Mouse (Mus musculus) MEL (cell line): ENCODE data around the gene Ssxb8.

Experiments
- CHD1 ChIP-seq: IDR thresholded peaks from 2 replicates; pipeline ENCODE4 v1.6.1; 2012; ENCODE audit warnings: low read depth, mild to moderate bottlenecking, inconsistent platforms, low read length, improper control_type of control experiment
- CTCF ChIP-seq, 3 experiments: IDR thresholded peaks in 2 of 3; conservative IDR thresholded peaks in 1 of 3; 2 replicates each; pipeline ENCODE4 v1.5.1; 2011 to 2012; ENCODE audit warnings: low read length in 3 of 3, low read depth in 2 of 3, mild to moderate bottlenecking in 2 of 3, improper control_type of control experiment in 1 of 3, inconsistent platforms in 1 of 3, mixed read lengths in 1 of 3, moderate library complexity in 1 of 3; ENCODE audit not compliant: control insufficient read depth in 1 of 3, insufficient read depth in 1 of 3, poor library complexity in 1 of 3, severe bottlenecking in 1 of 3
- ETS1 ChIP-seq: IDR thresholded peaks from 2 replicates; pipeline ENCODE4 v1.6.1; 2012; ENCODE audit warnings: low read depth, mild to moderate bottlenecking, inconsistent platforms, low read length, improper control_type of control experiment, moderate library complexity
- POLR2A ChIP-seq, 2 experiments: IDR thresholded peaks; 2 replicates each; pipeline ENCODE4 v1.6.1; 2011 to 2012; ENCODE audit warnings: low read length in 2 of 2, mild to moderate bottlenecking in 2 of 2, control low read depth in 1 of 2, improper control_type of control experiment in 1 of 2, low read depth in 1 of 2, moderate library complexity in 1 of 2; ENCODE audit not compliant: control insufficient read depth in 1 of 2, insufficient read depth in 1 of 2, poor library complexity in 1 of 2
- SIN3A ChIP-seq: IDR thresholded peaks from 2 replicates; pipeline ENCODE4 v1.6.1; 2012; ENCODE audit warnings: low read length, improper control_type of control experiment, inconsistent platforms

DNA sequence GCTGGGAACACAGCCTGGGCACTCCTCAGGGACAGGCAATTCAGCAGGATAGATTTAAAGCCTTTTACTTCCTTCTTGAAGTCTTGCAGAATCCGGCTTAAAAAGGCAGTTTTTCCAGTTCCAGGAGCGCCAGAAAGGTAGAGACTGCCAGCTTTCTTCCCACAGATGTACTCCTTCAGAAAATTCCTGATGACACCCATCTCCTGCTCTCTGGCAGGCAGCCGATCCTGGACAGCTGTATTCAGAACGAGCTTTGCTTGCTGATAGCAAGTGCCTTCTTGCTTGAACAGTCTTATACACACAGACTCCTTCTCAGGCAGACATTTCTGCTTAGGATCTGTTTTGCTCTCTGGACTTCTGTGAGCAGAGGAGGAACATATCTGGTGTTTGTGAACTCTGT is 27.6 kb downstream of the Ssxb8 start:
- no peak for TF ChIP-seq POLR2A (IDR thresholded peaks at IDR 0.05; ENCODE audit: control insufficient read depth in 1 of 2, insufficient read depth in 1 of 2, low read depth in 1 of 2, low read length in 2 of 2, poor library complexity in 1 of 2)
- TF ChIP-seq CHD1, result no peak
- TF ChIP-seq ETS1, result no peak
- TF ChIP-seq CTCF (IDR thresholded peaks at IDR 0.05 in 2 of 3, conservative IDR thresholded peaks at IDR 0.05 in 1 of 3; ENCODE audit: control insufficient read depth in 1 of 3, insufficient read depth in 1 of 3, low read depth in 2 of 3, low read length in 3 of 3, poor library complexity in 1 of 3, severe bottlenecking in 1 of 3), result no peak
- TF ChIP-seq SIN3A, result no peak
